Mouse (Mus musculus): ENCODE results near the gene Top1.
A peak's percentile ranks its signal among the peaks of the same experiment; 100 is the strongest.

Gene Top1

DNA sequence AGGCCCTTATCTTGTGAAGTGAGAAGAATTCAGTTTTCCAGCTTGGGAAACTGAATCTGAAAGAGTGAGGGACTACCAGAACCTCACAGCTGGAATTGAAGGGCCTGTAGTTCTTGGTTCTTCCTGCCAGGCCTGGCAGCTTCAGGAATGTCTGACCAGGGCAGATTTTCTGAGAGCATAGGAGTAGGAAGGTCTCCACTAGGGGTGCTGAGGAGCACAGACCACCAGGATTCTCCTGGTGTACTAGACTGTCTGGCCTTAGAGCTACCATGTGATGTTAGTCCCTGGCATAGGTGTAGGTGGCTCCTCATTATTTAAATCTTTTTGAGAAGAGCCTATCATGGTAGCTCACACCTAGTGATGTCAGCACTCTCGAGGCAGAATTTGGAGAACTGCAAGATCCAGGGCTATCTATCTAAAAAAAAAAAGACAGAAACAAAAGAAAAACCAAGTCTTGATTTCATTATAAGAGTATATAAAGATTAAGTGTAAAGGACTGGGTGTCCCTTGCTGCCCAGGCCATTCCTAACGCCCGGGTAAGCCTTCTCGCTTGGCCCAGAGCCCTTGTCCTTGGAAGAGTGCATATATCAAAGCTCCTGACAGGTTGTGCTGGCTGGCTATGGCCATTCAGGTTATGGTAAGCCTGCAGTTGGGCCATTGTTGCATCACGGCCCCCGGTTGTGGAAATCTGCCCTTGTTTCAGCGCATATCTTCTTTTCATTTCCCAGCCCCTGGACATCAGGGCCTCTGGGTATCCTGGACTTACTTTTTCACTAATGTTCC lies 98.5 kb downstream of the Top1 start:
- no peak for DNase-seq

DNA sequence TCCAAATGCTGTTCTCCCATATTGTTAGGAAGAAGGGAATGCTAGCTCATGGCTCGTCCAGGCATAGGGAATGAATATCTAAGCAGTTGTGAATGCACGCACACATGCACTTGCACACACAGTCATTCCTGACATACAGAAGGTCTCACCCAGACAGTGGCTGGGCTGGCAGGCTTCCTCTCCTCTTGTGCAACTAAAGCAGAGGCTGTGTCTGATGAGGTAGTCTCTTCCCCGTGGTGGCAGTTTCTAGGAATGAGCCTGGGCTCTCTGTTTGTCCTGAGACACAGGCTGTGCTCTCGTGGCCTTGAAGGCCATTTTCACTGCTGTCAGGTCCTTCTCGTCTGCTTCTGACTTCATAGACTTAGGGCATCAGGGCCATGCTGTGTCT lies 99.1 kb downstream of the Top1 start:
- no peak for DNase-seq

DNA sequence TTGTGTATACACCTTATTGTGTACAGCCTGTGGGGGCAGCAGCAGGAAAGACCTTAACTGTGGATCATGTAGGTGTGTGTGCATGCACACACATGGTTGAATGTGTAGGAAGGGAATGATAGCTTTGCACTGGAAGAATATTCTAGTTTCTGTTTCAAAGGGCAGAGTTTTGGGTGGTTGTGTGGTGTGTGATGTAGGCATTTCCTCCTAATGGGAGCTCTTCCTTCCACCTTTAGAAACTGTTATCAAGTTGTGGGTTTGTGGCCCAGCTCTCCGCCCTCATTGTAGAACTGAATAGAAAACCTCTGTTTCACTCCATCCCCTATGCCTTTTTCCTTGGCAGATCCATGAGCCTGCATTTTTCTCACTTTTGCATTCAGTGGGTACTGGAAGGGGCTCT lies 99.8 kb downstream of the Top1 start:
- DNase-seq, result no peak

DNA sequence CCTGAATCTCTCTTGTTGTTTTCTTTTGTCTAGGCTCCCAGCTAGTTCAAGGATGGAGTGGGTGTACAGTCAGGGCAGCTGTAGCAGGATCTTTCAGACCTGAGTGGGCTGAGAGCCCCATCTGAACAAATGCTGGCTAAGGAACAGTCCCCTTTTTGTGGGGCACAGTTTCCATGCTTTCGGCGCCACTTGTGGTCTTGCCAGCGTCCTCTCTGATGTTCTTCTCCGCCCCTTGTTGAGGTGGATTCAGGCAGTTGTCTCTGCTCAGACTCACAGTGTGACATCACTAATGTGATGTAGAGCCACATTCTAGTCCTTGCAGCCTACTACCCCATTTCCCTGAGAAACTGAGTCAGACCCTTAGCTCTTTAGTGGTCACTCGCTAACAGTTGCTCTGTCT lies 100.9 kb downstream of the Top1 start:
- DNase-seq, result no peak

GRCm38 (mm10) chr2:160747075-160747474 lies 101.4 kb downstream of the Top1 start:
- no peak for DNase-seq

DNA sequence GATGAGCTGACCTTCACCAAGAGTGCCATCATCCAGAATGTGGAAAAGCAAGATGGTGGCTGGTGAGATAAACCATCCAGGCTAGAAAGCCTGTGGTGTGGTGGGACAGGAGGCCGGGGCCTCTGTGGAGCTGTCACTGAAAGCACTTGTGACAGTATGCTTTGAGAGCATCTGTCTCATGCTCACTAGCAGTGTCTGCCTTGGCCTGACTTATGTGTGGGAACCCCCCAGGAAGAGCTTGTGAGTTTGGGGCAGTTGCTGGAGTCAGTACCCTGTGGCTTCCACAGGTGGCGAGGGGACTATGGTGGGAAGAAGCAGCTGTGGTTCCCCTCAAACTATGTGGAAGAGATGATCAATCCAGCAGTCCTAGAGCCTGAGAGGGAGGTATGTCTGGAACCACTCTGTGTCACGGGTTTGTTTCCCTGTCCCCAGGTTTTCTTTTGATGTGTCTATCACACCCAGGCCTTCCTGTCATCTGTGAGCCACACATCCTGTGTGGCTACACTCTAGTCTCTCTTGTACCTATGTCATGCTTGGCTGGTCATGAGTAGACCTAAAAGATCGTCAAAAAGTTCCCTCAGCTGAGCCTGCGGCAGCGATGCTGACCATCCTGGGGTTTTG lies 111.0 kb downstream of the Top1 start:
- DNase-seq, result no peak

DNA sequence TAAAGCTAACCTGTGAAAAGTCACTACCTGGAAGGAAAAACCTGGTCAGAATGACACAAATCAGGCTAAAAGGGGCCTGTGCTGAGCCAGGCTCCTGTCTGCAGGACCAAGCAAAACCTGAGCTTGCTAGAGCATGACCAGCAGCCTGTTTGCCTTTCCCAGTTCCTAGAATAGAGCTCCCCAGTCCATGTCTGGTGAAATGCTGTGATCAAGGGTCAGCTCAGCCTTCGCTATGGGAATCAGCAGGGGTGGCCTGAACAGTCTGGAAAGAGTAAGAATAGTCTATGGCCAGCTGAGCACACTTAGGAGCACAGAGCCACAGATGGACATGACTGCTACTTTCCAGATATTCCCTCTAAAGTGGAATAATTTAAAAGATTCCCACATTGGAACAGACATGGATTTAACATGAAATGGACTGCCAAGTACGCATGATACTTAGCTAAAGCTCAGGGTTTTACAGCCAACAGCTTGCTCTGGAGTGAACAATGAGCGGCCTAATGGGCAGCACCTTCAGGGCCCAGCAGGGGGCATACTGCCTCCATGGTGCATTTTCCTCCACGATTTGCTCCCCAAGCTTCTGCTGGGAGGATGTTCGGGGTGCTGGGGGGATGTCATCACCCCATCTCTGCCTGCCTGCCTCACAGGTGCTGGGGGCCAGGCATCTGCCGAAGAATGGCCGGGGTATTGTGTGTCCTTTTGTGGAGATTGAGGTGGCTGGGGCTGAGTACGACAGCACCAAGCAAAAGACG lies 114.9 kb downstream of the Top1 start:
- DNase-seq, result peak; percentile 52

DNA sequence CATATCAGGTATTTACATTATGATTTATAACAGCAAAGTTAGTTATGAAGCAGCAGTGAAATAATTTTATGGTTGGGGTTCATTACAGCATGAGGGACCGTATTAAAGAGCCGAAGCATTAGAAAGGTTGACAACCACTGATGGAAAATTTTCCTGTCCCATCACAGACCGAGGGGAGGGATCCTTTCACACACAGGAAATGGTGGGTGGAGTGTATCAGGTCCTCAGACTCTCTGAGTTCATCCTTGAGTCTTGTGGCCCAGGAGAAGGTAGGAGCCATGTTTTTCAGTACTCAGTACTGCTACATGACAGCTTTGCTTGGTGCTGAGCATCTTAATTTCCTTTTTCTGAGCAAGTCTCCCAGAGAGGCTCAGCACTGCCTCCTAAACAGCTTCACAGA lies 118.1 kb downstream of the Top1 start:
- no peak for DNase-seq

DNA sequence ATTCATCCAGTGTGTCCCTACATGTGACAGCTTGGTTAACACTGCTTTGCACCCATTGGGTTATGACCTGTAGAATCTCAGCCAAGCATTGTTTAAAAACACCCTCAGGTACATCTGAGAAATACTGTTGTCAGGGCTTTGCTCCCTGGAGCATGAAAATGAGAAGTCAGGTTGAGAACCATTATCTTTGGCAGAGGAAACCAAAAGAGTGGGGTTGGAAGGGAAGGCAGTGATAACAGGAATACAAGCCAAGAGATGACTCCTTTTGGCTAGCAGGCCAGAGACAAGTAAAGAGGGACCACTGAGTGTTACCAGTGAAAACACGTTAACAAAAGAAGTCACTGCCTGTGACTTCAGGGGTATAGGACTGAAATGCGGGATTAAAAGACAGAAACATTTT lies 118.7 kb downstream of the Top1 start:
- no peak for DNase-seq

DNA sequence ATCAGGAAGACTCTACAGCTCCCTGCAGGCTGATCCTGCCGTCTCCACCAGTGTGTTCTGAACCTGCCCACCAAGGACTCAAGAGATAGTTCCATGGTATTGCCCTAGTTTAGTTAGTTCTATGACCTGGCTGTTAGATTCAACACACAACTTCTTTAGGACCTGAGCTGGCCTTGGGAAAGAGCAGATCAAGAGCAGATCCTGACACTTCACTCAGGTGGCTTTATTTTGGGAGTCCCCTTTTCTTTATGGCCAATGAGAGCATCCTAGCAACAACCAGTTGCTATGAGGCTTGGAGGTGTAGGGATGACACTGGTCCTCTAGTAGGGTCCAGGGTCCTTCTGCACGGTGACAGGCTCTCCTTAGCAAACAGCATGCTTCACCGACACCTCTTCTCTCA lies 119.4 kb downstream of the Top1 start:
- no peak for DNase-seq

GRCm38 (mm10) chr2:160766371-160766771 lies 120.7 kb downstream of the Top1 start:
- DNase-seq, result no peak

GRCm38 (mm10) chr2:160767201-160767600 lies 121.5 kb downstream of the Top1 start:
- no peak for DNase-seq

DNA sequence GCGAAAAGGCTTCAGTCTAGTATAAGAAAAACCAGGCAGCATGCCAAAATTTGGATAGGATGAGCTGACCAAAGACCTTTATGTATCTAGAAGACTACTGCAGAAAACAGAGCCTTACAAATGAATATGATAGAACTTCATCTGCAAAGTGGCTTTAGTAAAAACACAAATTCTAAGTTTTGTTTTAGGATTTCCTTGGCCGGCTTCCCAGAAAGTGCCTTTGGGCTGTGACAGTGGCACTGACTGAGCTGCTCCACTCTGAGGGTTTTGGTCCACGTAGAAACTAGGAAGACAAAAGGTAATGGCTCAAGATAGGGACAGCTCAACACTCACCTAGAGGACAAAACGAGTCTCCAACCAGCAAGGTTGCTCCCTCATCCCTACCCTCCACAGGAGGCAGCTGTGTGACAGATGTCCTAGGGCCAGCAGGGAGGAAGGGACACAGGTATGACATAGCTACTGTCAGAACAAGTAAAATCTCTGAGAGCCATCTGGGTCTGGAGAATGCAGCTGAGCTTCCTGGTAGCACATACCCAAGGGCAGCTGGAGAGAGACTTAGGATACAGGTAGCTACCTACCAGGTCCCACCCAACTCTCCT lies 122.5 kb downstream of the Top1 start:
- no peak for DNase-seq

DNA sequence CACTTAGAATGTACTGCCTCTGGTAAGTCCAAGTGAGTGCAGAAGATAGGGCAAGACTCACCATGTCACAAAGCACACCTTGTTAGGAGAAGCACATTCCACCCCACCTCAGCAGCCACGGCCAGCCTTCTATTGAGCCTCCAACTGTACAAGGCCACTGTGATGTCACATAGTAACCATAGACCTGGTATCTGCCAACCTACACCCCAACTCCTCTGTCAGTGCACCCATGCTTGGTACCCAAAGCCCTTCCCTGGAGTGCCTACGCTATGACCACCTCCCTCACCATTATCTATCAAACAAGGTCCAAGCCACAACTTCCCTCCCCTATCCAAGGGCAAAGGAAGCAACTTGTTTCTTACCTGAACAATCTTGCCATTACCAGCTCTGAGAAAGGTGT lies 123.3 kb downstream of the Top1 start:
- no peak for DNase-seq

GRCm38 (mm10) chr2:160770409-160770808 lies 124.7 kb downstream of the Top1 start:
- DNase-seq, result no peak

GRCm38 (mm10) chr2:160770871-160771270 lies 125.2 kb downstream of the Top1 start:
- DNase-seq, result no peak

GRCm38 (mm10) chr2:160771325-160772276 lies 125.9 kb downstream of the Top1 start:
- DNase-seq, result no peak
